Mouse (Mus musculus): ENCODE data around the gene Slc22a15.
"Not testable (repeated sequence)": the region's sequence is repeated elsewhere in the genome, so short reads cannot be mapped to it uniquely, and the experiment has no call there.

The Slc22a15 gene

DNA sequence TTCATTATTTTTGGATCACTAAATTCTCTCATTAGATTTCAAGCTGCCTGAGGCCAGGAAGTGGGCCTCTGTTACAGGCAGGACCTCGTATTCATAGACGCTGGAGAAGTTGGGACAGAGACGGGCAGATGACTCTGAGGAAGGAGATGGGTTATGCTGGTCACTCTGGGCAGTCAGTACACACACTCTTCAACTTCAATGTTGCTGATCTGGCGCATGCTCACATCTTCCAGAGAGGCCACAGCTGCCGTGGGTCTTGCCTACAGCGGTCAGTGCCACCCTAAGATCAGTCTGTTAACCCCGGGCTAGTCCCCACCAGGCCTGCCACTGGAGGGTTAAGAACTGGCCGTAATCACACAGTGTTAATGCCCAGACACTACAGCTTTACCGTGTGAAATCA lies 52.3 kb downstream of the Slc22a15 start:
- no peak for DNase-seq (ENCODE audit: low spot score in 2 of 2)

DNA sequence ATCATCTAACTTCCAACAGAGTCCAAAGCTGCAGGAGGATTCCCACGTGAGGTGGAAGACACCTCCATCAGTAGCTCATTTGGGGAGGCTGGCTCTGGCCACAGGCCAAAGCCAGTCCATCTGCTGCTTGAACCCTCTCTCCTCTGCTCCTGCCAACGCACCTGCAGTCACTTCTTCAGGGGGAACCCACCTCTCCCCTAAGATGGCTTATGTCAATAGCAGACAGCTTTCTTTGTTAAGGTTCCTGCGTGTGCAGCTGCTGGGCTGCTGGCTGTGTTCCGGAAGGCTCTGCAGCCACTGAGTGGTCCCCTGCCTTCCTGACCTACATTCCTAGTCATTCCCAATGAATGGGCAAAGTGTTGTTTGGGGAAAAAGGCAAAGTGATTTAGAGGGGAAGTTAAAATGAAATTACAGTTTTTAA lies 57.2 kb downstream of the Slc22a15 start:
- no peak for DNase-seq (ENCODE audit: low spot score in 2 of 2)

DNA sequence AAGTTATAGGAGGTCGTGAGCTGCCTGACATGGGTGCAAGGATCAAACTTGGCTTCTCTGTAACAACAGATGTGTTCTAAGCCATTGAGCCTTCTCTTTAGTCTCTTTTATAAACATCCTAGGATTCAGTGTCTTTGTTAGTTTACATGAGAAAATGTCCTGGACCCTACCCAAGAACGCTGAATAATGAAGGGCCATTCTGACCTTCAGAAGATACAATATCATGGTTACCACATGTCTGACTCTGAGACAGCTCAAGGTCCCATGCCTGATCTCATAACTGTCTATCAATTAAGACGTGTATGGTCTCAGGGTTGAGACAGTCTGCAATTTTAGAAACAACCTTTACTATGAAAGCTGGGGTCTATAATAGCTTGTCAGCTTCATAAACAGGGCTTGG lies 62.4 kb downstream of the Slc22a15 start:
- no peak for DNase-seq (ENCODE audit: low spot score in 2 of 2)

DNA sequence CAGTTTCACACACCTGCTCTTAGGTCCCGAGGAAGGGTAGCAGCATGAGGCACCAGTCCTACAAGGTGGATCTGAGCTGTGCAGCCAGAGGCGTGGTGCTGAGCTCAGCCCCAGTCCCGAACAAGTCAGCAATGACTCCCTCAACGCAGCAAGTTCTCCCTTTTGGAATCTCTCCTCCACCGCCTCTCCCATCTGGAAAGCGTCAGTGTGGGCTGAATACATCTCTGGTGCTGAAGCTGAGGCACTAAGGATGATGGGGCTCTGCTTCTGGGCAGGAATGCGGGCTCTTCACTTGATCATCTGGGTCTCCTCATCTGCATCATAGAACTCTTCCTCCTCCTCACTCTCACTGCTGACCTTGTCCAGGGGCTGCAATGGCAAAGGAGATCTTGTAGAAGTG lies 64.1 kb downstream of the Slc22a15 start:
- no peak for DNase-seq (ENCODE audit: low spot score in 2 of 2)

DNA sequence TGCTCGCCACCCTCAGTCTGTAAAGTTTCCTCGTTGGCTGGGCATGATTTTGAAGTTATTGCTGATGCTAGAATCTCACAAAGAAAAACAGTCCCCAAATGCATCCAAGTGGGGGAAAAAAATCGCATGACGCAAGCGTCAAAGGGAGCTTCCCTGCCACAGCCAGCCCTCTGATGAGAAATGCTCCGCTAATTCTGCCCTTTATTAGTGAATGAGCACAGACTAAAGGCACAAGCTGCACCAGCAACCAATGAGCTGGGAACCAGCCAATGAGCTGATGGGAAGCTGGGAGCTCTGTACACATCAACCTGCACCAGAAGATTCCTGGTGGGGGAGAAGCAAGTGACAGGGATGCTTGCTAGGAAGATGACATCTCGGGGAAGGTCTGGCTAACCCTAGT lies 64.5 kb downstream of the Slc22a15 start:
- no peak for DNase-seq (ENCODE audit: low spot score in 2 of 2)

DNA sequence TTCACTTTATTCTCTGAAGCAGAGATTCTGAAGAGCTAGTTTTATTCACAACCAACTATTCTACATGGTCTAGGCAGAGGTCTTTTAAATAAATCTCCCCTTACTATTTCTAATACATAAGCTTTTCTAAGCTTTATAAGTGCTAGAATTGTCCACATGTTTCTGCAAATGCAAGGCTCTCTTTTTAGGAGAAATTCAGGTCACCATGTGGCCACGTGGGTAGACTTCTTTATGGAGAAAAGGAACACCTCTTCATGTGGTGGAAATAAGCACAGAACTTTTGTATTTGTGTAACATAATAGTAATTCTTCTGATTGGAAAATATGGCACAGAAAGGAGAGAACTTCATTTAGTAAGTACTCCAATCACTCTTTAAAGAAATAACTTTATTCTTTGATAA lies 70.2 kb downstream of the Slc22a15 start:
- DNase-seq (ENCODE audit: low spot score in 2 of 2): no peak

DNA sequence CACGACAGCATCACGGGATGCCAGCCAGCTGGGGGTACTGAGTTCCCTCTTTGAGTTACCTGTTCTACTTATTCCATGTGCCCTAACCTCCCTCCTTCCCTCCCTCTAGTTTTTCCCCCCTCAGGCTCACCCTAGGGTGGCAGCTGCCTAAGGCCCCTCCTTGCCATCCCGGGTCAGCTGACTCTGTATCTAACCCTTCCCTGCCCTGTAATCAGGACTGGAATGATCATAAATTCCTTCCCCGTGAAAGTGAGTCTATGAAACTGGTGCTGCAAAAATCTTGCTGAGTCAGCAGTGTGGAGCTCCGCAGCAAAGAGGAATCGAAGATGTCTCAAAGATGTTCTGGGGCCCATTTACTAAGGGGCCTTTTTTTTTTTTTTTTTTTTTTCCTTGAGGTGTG lies 72.9 kb downstream of the Slc22a15 start:
- no peak for DNase-seq (ENCODE audit: low spot score in 2 of 2)

DNA sequence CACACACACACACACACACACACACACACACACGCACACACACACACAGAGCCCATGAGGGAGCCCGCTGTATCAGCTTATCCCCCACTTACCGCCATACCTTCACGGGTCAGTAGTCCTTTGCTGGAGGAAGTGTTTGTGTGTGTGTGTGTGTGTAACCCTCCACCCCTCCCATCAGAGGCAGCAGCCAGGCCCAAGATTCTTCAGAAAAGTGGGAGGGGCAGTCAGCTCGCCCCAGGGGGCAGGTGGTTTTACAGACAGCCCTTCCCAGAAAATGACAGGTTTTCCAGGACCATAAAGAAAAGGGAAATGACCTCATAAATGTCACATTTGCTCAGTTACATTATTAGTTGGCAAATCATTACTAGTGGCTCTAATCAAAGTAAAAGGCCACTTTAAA lies 75.4 kb downstream of the Slc22a15 start, which contains the start of gene Mab21l3:
Gene Mab21l3 (minus strand): TSS at position 144 of the 400 bp plus-strand sequence.
- no peak for DNase-seq (ENCODE audit: low spot score in 2 of 2)

DNA sequence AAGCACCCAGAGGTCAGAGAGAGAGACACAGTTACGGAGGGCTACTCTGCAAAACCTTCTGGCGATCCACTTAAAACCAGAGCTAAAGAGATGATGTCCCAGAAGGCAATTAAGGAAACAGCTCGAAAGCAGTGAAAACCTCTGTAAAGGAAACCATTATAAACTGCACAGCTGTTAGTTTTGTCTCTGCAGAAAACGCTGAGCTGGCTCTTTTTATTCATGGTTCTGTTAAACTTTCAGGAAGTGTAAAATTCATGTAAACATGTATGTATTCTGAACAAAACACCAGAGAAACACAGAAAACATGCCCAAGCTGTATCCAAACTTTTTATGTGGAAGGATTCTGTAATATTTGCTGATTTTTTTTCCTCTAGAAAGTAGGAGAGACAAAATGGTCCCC lies 78.2 kb downstream of the Slc22a15 start:
- DNase-seq (ENCODE audit: low spot score in 2 of 2): no peak

DNA sequence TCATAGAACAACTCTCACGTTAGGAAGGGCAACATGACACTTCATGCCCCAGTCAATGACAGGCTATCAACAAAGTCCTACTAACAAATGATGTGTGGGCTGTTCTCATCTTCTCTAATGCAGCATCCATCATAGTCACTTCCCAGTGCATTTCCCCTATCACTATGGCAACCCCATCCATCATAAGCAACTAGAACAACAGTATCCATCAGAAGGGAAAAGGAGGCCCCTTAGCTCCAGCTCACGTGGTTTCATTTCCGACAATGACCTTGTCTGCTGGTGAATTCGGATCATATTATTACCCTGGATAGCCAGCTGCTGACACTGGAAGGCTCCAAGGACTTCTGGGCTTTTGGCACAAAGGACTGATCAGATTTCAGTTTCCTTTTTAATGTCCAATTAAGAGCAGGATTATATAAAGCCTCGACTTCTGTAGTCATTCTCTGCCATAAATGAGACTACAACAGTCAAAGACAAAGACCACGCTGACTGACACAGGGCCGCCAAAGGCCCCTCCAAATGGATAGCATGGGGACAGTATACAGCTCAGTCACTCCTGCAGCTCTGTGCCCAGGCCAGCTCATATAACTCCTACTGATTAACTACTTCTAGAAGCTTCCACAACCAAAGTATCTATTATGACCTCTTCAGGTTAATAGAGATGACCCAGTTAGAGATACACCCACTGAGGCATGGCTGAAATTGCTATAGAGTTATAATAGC lies 81.7 kb downstream of the Slc22a15 start:
- no peak for DNase-seq (ENCODE audit: low spot score in 2 of 2)

DNA sequence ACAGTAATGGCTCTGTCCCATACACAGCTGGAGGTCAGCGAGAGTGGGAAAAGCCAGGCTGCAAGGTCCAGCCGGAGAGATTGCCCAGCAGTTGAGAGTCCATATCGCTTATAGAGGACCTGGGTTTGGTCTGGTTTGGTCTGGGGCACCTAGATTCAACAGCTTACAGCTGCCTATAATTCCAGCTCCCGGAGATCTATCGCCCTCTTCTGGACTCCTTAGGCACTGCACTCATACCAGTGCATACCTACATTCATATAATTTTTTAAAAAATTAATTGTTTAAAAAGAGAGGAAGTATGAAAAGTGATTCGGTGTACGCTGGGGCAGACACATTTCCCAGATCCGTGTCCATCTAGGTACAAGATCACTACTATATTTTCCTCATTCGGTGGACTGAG lies 84.9 kb downstream of the Slc22a15 start:
- no peak for DNase-seq (ENCODE audit: low spot score in 2 of 2)

DNA sequence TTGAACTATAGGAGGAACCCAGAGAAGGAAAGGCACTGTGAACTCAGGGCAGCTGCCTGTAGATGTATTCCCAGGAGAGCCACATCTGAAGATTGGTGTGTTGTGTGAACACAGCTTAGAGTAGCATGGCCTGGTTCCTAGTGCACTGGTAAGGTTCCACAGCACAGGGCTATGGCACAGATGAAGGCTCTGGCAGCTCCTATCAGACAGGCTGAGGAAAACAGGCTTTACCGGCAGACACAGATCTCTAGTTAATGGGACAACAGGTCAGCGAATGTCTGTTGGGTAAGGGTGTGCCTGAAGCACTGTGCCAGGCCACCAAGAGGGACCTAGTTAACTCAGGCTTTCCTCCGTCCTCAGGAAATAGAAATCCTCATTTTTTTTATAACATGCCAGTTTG lies 87.3 kb downstream of the Slc22a15 start:
- DNase-seq (ENCODE audit: low spot score in 2 of 2): no peak

DNA sequence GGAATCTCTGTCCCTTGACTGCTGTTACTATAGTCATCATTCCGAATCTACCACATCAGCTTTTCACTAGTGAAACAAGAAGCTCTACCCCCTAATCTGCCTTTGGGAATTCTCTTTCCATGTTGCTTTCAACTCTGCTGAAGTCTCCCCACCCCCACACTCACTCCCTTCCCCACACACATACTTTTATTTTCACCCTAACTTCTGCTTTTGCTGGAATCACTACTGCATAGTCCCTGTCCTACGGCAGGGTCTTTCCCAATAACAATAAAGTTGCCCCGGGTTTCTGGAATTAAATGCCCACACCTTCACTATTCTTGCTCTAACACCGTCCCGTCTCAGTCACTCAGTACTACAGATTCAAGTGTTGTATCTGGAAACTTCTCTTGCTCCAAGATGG lies 87.7 kb downstream of the Slc22a15 start:
- no peak for DNase-seq (ENCODE audit: low spot score in 2 of 2)

DNA sequence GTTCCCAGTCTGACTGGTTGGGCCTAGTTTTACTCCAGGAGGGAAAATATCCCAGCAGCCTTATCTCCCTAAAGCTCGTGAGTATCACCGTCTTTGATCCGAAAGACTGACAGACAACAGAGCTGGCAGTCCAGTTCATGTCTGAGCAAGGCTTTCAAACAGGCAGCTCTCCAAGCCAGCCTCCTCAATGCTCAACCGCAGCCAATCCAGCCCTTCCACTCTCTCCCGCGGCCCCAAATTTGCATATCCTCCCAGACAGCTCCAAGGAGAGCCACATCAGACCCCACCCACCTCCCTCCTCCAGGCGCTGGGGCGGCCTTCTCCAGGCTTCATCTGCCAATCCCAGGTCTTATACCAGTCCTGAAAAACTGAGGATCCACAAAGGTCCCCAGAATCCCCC lies 88.2 kb downstream of the Slc22a15 start:
- DNase-seq (ENCODE audit: low spot score in 2 of 2): no peak

DNA sequence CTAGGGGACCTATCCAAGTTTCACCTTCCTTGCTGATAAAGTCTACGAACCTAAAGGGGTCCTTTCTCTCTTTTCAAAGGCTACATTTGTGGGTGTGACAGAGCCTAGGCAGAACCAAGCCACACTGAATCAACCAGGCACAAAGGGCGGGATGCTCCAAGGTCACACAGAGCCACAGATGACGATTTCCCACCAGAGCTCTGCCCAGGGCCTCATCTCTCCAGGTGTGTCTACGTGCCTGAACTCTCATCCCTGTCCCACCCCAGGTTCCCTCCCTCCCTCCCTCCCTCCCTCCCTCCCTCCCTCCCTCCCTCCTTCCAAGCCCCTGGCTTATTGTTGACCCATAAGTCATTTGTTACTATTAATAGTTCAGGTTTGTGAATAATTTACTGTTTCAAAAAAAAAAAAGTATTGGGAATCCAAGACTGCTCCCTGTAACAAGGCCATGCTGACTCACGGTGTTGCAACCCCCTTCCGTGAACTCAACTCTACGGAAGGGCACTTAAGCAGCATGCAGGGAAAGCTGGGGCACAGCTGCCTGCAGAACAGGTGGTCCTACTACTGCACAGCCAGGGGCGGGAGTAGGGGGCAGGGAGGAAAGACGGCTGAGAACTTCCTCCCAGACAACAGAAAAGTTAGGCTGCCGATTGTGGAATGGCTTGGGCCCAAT lies 92.9 kb downstream of the Slc22a15 start:
- no peak for DNase-seq (ENCODE audit: low spot score in 2 of 2)

DNA sequence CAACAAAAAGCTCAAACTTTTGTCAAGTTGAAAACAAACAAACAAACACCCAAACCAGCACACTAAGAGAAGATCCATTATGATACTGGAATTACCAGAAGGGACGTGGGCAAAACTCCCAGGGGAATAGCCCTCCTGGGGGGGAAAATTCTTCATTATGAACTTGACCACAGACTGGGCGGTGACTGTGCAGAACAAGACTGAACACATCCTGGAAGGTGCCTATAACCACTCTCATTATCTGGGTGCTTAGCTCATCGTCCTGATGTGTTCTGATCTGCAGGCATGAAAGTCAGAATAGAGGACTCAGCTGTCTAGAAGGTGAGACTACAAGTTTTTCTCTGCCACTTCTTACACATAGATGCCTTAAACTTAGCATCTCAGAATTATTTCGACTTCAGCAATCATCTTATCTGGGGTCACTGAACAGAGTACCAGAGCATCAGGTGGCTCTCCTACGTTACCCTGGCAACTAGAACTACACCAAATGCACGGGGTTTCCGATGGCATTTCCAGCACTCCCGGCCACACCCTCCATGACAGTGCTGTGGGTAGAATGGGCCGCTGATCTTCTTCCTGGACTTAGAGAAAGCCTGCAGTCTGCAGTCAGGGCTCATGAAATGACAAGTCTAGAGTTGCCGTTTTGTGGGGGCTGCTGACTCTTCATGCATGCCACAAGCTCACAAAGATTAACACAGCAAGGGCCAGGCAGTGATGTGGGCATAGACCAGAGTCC lies 94.2 kb downstream of the Slc22a15 start:
- no peak for DNase-seq (ENCODE audit: low spot score in 2 of 2)

DNA sequence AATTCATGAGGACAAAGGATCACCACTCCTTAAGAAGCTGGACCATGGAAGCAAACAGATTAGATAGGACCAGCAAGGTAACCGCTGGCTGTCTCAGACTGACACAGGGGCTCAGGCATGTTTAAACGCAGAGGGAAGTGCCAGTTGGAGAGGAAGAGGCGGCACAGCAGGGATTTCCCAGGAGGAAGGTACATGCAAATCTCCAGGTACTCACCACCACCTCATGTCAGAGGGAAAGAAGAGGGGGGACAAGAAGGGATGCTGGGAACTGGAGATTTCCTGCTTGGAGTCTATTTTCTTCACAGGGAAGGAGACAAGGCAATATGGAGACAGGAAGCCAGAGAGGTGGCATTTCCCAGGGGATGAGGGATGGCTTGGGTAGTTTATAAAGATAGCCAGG lies 95.7 kb downstream of the Slc22a15 start:
- no peak for DNase-seq (ENCODE audit: low spot score in 2 of 2)

DNA sequence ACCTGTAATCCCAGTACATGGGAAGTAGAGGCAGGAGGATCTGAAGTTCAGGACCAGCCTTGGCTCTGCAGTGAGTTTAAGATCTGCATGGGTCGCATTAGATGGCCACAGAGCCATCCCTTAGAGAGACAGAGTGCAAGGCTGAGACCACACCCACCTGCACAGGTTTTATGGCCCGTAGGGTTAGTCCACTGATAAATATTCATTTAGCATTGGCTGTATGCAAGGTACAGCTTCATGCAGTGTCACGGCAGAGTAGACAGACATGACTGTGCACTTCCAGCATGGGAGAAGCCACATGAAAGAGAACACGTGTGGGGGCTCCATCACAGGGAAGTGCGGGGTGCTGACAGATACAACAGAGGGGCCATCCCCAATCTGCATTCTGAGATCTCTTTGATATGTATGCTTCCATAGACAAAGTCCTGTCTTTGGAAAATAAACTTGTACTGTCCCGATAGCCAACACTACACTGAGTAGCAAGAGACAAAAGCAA lies 97.0 kb downstream of the Slc22a15 start:
- no peak for DNase-seq (ENCODE audit: low spot score in 2 of 2)

DNA sequence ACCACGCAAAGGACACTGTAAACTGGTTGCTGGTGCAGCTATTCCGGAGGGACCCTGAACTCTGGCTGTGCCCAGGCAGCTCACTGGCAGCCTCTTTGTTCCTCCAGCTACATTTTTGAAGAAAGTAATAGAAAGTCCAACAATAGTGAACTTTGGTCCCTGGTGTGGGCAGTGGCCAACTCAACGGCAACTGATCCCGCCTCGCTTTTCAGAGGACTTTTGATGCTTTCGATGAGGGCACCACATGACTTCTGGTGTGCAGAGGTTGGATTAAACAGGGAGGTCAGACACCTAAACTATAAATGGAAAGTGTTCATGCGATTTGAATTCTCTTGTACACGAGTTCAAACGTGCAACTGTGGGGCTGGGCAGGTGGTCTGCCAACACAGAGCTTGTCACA lies 99.9 kb downstream of the Slc22a15 start:
- DNase-seq (ENCODE audit: low spot score in 2 of 2): no peak

DNA sequence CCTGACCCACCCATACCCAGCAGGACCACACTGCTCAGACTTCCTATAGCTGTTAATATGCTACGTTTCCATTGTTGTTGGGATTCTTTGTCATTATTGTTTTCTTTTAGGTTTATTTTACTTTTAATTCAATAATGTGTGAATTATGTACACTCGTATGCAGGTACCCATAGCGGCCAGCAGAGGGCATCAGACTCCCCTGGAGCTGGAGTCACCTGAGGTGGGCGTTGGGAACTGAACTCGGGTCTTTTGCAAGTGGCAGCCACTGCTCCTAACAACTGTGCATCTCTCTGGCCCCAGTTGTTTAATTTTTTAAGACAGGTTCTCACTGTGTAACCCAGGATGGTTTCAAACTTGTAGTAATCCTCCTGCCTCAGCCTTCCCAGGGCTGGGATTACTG lies 102.2 kb downstream of the Slc22a15 start:
- no peak for DNase-seq (ENCODE audit: low spot score in 2 of 2)

DNA sequence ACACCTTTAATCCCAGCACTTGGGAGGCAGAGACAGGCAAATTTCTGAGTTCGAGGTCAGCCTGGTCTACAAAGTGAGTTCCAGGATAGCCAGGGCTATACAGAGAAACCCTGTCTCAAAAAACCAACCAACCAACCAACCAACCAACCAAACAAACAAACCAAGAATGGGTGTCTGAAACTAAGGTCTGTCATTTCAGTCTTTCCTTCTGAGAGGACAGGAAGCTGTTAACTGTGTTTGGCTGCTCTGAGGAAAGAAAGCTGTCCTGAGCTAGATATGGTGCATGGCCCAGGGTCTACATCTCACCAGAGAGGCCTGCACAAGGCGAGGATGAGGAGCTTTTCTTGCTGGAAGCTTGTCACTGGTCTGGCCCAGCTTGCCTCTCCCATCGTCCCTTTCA lies 103.5 kb downstream of the Slc22a15 start:
- DNase-seq (ENCODE audit: low spot score in 2 of 2): not testable (repeated sequence)

DNA sequence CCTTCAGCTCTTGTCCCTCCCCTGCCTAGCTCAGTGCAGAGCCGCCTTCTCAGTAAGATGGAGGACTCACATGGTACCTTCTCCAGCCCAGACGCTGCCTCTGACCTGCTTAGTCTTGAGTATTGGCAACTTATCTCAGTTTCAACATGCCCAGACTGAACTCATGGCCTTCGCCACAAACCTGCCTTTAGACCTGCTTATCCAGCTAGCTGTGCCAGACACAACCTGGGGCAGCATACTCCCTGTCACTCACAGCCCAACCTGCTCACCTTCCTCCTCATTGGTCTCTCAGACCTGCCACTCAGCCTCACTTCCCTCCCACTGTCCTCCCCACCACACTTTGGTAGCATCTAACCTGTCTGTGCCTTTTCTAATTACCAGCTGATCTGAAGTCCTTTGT lies 108.2 kb downstream of the Slc22a15 start:
- no peak for DNase-seq (ENCODE audit: low spot score in 2 of 2)

DNA sequence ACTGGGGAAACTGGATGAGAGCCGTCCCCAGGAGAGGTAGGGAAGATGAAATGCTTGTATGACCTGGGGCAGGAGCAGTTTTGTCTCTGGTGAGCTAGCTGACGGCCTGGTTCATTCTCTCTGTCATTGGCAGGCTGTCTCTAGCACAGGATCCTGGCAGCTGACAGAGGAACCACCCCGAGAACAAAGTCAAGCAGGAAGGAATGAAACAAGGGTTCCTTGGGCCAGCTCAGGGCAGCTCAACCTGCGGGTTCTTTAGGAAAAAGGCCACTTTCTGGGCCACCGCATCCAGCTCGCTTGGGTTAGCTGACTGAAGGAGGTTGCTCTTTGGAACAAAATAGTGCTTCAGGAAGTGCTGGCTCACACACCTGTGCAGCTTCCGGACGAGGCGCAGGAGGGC lies 109.5 kb downstream of the Slc22a15 start:
- no peak for DNase-seq (ENCODE audit: low spot score in 2 of 2)

Measured in spleen, postnatal 10 days (tissue).